Mouse (Mus musculus) neural tube, embryonic 11.5 days (tissue): ENCODE measurements around the gene Rnf145. TPM values are rescaled to one million over a fixed set of nuclear protein-coding genes. Genes with fewer than 3 reads are reported as not detected.
"Not testable (repeated sequence)": the region's sequence is repeated elsewhere in the genome, so short reads cannot be mapped to it uniquely, and the experiment has no call there.

Experiments
- ATAC-seq: fragments of 200-750 bp; cut with Nextera tagmentation; 2 replicates; pipeline ENCODE4 v1.8.0; 2017; ENCODE audit warnings: moderate number of reproducible peaks, mild to moderate bottlenecking, moderate TSS enrichment, moderate library complexity; ENCODE audit not compliant: insufficient read depth, low FRiP score, low TSS enrichment
- DNase-seq: peaks from one replicate; pipeline ENCODE4 v3.0.0-alpha.2; 2015; ENCODE audit warnings: low spot score
- H3K27ac ChIP-seq: fragments of 300-500 bp; sonication (generic); 2 replicates; pipeline ENCODE4 v1.5.1; 2014; ENCODE audit warnings: low read depth, mild to moderate bottlenecking, low read length
- H3K27me3 ChIP-seq: fragments of 300-500 bp; sonication (generic); 2 replicates; pipeline ENCODE4 v1.6.1; 2014; ENCODE audit warnings: mild to moderate bottlenecking, low read length, mixed read lengths; ENCODE audit not compliant: control insufficient read depth, insufficient read depth
- H3K36me3 ChIP-seq: fragments of 300-500 bp; sonication (generic); 2 replicates; pipeline ENCODE4 v1.6.1; 2014; ENCODE audit warnings: mild to moderate bottlenecking, low read length, moderate library complexity, mixed read lengths; ENCODE audit not compliant: control insufficient read depth, insufficient read depth
- H3K4me1 ChIP-seq: fragments of 300-500 bp; sonication (generic); 2 replicates; pipeline ENCODE4 v1.6.1; 2014; ENCODE audit warnings: low read length, mixed read lengths; ENCODE audit not compliant: control insufficient read depth, insufficient read depth
- H3K4me2 ChIP-seq: fragments of 300-500 bp; sonication (generic); 2 replicates; pipeline ENCODE4 v1.6.1; 2014; ENCODE audit warnings: low read depth, mild to moderate bottlenecking, moderate library complexity
- H3K4me3 ChIP-seq: fragments of 300-500 bp; sonication (generic); 2 replicates; pipeline ENCODE4 v1.5.1; 2014; ENCODE audit warnings: low read depth, low read length
- H3K9ac ChIP-seq: fragments of 300-500 bp; sonication (generic); 2 replicates; pipeline ENCODE4 v1.6.1; 2014; ENCODE audit warnings: mild to moderate bottlenecking, low read length
- H3K9me3 ChIP-seq: fragments of 300-500 bp; sonication (generic); 2 replicates; pipeline ENCODE4 v1.6.1; 2016; ENCODE audit warnings: low read length; ENCODE audit not compliant: control insufficient read depth
- WGBS: fragments of 180-500 bp; shearing (Covaris S2); extraction: QIAGEN DNeasy Blood & Tissue Kit; methylation state at CpG from one replicate; pipeline ENCODE4 v1.1.7; 2014; 5-methylcytosine and 5-hydroxymethylcytosine counted together
- polyA plus RNA-seq: library from polyadenylated mRNA; unstranded; fragments of >200 nt; fragmentation: Nextera tagmentation; extraction: Ambion mirVana; gene quantifications from 2 replicates; pipeline ENCODE4 v1.2.1, GENCODE M21; 2014

The Rnf145 gene
- polyA plus RNA-seq, 1 experiment from 2014 or later: 142 TPM

DNA sequence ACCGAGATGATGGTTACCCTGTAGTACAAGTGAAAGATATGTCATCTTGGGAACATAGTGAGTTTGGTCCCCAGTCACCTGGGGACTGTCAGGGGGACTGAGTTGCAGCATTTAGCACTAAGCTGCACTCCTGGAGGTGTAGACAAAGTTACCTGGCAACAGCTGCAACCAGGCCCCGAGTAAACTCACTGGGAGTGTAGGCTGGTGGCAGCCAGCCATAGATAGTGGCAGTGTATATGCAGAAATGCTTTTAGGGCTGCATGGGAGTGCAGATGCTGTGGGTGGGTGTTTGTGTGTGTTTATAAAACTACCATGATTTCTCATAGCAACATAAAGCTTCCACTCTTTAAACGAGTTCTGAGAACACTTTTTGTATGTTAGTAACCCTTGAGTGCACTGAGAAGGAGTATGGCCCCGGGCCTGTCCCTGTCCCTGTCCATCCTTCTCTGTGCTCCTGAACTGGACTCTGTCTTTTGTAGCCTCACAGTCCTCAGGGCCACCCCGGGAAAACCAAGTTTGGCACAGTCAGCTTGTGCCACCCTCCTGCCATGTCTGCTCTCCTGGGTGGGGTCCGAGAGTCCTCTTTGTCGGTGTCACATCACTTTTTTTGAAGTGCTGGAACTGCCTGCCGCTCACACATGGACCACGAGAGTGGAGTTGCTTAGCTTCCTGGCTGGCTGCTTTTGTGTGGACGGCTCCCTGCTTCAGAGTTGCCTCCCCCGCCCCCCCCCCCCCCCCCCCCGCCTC lies 43.8 kb downstream of the Rnf145 start:
- Histone ChIP-seq H3K27ac (no peak overlapping the region), H3K4me3 (no peak overlapping the region), H3K36me3 (peaks cover 15% of the 10 kb centered on the region), H3K9ac (no peak overlapping the region), H3K4me2 (no peak overlapping the region), H3K27me3 (no peaks in the 10 kb centered on the region), H3K4me1 (no peaks in the 10 kb centered on the region), H3K9me3 (no peaks in the 10 kb centered on the region)
- ATAC-seq: no peak
- 90% methylated on average over 11 of the region's 12 CpGs for WGBS
- DNase-seq: no peak

DNA sequence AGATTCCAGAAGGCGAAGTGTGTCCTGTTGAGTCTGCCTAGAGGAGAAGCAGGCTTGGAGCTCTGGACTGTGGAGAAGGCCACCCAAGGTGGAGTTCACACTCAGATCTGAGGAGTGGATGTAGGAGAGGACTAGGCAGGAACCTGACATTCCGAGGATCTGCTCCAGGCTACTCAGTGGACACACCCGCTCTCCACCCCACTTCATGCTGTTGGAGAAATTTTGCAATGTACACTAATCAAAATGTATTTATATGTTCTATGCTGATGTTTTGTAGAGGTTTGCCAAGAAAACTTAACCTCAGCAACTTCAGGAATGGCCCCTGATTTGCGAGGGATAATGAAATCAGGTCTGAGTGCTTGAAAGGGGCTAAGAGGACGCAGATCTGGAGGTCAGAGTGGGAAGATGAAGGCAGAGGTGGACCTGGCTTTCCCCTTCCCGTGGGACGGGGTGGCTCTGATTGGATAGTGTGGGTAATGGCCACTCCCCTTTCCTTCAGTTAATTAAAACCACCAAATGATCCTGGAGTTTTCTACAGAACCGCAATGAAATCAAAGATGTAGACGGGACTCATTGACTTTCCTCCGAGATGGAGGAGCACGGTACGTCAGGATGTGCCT lies 45.6 kb downstream of the Rnf145 start:
- Histone ChIP-seq H3K27me3 (no peaks in the 10 kb centered on the region), H3K4me2 (no peak overlapping the region), H3K9me3 (no peaks in the 10 kb centered on the region), H3K4me1 (no peaks in the 10 kb centered on the region), H3K36me3 (peaks cover 15% of the 10 kb centered on the region), H3K4me3 (no peak overlapping the region), H3K9ac (no peak overlapping the region), H3K27ac (no peak overlapping the region)
- ATAC-seq: no peak
- no peak for DNase-seq
- WGBS: 94% methylated on average over 12 of the region's 12 CpGs

DNA sequence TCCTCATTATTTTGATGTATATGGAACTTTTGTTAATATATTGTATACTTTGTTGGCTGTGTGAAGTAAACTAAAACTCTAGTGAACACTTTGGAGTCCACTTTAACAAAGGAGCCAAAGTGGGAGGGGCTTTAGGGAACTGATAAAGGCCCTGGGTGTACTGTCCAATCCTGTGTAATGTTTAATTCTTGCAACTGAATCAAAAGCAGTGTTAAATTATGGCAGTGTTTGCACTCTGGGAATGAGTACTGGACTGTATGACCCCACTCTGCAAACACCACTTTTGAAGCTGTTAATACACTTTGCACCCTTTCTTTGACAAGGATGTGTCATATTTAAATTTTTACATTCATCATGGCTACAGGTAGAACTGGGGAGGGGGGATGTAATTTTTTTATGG lies 46.2 kb downstream of the Rnf145 start:
- no peaks in the 10 kb centered on the region for H3K9me3 ChIP-seq
- H3K27ac ChIP-seq: no peak overlapping the region
- H3K4me3 ChIP-seq: no peak overlapping the region
- H3K4me2 ChIP-seq: no peak overlapping the region
- peaks cover 15% of the 10 kb centered on the region for H3K36me3 ChIP-seq
- H3K4me1 ChIP-seq: no peaks in the 10 kb centered on the region
- no peak for ATAC-seq
- DNase-seq: no peak
- H3K9ac ChIP-seq: no peak overlapping the region
- no peaks in the 10 kb centered on the region for H3K27me3 ChIP-seq

DNA sequence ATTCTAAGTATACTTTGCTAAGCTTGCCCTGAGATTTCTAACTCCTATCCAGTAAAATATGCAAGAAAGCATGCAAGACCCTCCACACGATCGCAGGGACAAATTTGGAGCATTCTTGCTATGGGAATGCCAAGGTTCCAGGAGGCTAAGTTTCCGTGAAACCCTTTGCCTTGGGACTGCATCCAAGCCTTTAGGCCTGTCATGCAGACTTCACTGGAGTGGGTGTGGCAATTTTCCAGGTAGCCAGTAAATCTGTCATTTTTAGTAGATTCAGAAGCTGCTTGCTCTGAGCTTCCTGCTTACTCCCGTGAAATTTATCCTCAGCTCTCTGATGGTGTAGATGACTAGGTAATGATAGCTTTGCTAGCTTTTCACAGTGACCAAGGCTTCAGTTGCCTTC lies 51.6 kb downstream of the Rnf145 start:
- WGBS: 95% methylated on average over 4 of the region's 4 CpGs
- not testable (repeated sequence) for H3K27ac ChIP-seq, ATAC-seq, H3K36me3 ChIP-seq, H3K9ac ChIP-seq, H3K9me3 ChIP-seq, H3K4me1 ChIP-seq, H3K4me3 ChIP-seq, H3K4me2 ChIP-seq, DNase-seq, H3K27me3 ChIP-seq

DNA sequence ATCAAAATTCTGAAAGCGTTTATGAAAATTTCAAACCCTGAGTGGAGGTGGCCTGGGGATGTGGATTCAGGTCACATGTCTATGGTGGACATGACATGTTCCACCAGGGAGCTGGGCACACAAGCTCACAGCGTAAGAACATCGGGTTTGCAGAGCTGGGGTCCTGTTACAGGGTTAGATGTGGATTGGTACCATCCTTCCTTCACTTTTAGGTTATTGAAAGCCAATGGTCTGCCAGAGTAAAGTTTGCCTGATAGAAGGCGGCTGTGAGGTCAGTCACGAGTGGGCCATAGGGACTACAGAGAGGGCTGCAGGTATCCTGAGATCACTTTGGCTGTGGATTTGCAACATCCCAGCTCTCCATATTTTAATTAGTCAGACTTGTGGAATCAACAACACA lies 54.0 kb downstream of the Rnf145 start:
- Histone ChIP-seq H3K4me1 (no peaks in the 10 kb centered on the region), H3K27ac (no peak overlapping the region), H3K4me2 (no peak overlapping the region), H3K4me3 (no peak overlapping the region), H3K9ac (no peak overlapping the region), H3K27me3 (no peaks in the 10 kb centered on the region), H3K36me3 (no peaks in the 10 kb centered on the region), H3K9me3 (no peaks in the 10 kb centered on the region)
- 93% methylated on average over 5 of the region's 5 CpGs for WGBS
- DNase-seq (no peak), ATAC-seq (no peak)

DNA sequence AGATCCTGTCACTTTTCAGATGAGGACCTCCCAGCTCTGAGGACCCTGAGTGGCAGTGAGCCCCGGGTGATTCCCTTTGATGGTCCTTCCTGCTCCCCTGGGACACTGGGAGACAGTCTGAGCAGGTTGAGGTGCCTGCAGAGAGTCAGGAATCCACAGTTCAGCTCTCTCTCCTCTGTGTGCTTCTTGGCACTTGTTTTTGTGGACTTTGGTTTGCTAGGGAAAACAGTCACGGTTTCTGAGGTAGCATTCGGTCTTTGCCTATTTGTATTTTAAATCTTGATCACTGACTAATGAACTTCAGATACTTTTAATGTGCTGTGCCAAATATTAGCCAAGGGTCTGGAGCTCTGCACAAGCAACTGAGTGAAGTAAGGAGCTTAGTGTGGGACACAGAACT lies 54.6 kb downstream of the Rnf145 start:
- no peak overlapping the region for H3K4me2 ChIP-seq
- WGBS: 84% methylated on average over 3 of the region's 3 CpGs
- H3K4me3 ChIP-seq: no peak overlapping the region
- H3K4me1 ChIP-seq: no peaks in the 10 kb centered on the region
- H3K27ac ChIP-seq: no peak overlapping the region
- H3K9ac ChIP-seq: no peak overlapping the region
- ATAC-seq (no peak), DNase-seq (no peak)
- H3K9me3 ChIP-seq: no peaks in the 10 kb centered on the region
- no peaks in the 10 kb centered on the region for H3K27me3 ChIP-seq
- no peaks in the 10 kb centered on the region for H3K36me3 ChIP-seq

DNA sequence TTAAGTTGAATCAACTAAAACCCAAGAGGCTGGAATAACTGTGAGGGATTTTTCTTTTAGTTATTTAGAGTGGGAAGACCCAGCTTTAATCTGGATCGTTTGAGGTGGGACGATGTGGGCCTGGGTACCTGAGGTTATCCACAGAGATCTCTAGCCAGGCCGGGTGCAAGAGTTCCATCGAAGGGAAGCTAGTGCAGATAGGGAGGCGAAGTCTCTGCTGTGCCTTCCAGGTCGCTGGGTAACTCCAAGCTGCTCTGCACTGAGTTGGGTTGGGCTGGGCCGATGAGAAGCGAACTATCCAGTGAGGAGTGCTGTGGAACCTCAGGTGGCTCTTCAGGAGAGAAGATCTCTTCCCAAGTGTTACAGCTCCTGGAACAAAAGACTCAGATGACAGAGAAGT lies 55.6 kb downstream of the Rnf145 start:
- H3K36me3 ChIP-seq: no peaks in the 10 kb centered on the region
- H3K27me3 ChIP-seq: no peaks in the 10 kb centered on the region
- H3K4me3 ChIP-seq: no peak overlapping the region
- H3K9ac ChIP-seq: no peak overlapping the region
- WGBS: 90% methylated on average over 8 of the region's 8 CpGs
- no peak for ATAC-seq
- H3K4me1 ChIP-seq: no peaks in the 10 kb centered on the region
- no peak for DNase-seq
- H3K9me3 ChIP-seq: no peaks in the 10 kb centered on the region
- H3K27ac ChIP-seq: no peak overlapping the region
- H3K4me2 ChIP-seq: no peak overlapping the region

DNA sequence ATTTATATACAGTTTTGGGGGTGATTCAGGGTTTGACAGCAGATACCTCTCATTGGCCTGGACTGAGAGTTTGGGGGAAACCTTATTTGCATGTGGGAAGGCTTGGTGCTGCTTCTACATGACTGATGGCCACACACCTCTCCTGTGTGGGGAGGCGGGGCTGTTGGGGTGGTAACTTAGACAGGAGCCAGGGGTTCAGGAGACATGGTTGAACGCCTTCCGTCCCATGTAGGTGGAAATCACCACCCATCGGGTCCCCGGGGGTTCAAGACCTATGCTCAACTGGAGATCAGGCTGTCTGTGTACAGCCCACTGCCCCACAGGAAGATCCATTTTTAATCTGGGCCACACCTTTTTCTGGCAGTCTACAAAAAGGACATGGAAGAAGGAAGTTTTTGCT lies 56.1 kb downstream of the Rnf145 start:
- Histone ChIP-seq H3K36me3 (no peaks in the 10 kb centered on the region), H3K4me3 (no peak overlapping the region), H3K9ac (no peak overlapping the region), H3K27me3 (no peaks in the 10 kb centered on the region), H3K9me3 (no peaks in the 10 kb centered on the region), H3K4me2 (no peak overlapping the region), H3K4me1 (no peaks in the 10 kb centered on the region), H3K27ac (no peak overlapping the region)
- DNase-seq (no peak), ATAC-seq (no peak)
- whole genome bisulfite sequencing: 90% methylated on average over 5 of the region's 5 CpGs

DNA sequence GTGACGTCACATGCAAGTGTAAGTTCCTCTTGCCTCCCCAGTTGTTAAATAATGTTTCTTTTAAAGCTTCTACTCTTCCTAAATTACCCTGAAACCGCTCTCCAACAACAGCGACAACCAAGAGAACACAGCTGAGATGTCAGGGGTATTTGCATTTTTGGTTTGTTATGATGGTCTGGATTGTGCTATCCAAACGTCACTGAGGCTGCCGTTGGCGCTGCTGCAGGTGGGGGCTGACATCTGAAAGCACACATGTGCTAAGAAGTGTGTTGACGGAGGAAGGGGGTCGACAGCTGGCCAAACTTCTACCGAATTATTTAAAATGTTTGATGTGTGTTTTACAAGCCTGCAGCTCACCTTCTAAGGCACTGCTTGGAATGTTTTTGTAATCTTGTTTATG lies 59.1 kb downstream of the Rnf145 start:
- WGBS: 78% methylated on average over 9 of the region's 9 CpGs
- Histone ChIP-seq H3K4me3 (no peak overlapping the region), H3K9ac (no peak overlapping the region), H3K4me1 (no peaks in the 10 kb centered on the region), H3K9me3 (no peaks in the 10 kb centered on the region), H3K27ac (no peak overlapping the region), H3K4me2 (no peak overlapping the region), H3K27me3 (no peaks in the 10 kb centered on the region), H3K36me3 (no peaks in the 10 kb centered on the region)
- DNase-seq (no peak), ATAC-seq (no peak)
